Mouse (Mus musculus) embryonic fibroblast, embryonic 13.5 days (primary cell): ENCODE results near the gene Tceal3. TPM values are rescaled to one million over a fixed set of nuclear protein-coding genes. Genes with fewer than 3 reads are reported as not detected.
"Not testable (repeated sequence)": the region's sequence is repeated elsewhere in the genome, so short reads cannot be mapped to it uniquely, and the experiment has no call there.

Experiments used
- H3K27ac ChIP-seq: 2 replicates; pipeline ENCODE4 v1.5.1; 2012; ENCODE audit warnings: low read length, control low read depth, inconsistent platforms; ENCODE audit not compliant: insufficient read depth
- H3K4me1 ChIP-seq: 2 replicates; pipeline ENCODE4 v1.6.1; 2011; ENCODE audit warnings: low read length; ENCODE audit not compliant: control insufficient read depth, insufficient read depth
- H3K4me3 ChIP-seq: 2 replicates; pipeline ENCODE4 v1.5.1; 2011; ENCODE audit warnings: mild to moderate bottlenecking, control low read depth, low read length; ENCODE audit not compliant: insufficient read depth
- CTCF ChIP-seq: IDR thresholded peaks from 2 replicates; pipeline ENCODE4 v1.5.1; 2011; ENCODE audit warnings: mild to moderate bottlenecking, control low read depth, low read length, moderate library complexity, borderline replicate concordance; ENCODE audit not compliant: insufficient read depth
- POLR2A ChIP-seq: IDR thresholded peaks from 2 replicates; pipeline ENCODE4 v1.6.1; 2011; ENCODE audit warnings: low read depth, mild to moderate bottlenecking, control low read depth, low read length, moderate library complexity
- polyA plus RNA-seq: library from polyadenylated mRNA; stranded (reverse); fragments of >200 nt; gene quantifications from 2 replicates; pipeline ENCODE4 v1.2.4, GENCODE M21; 2011; ENCODE audit warnings: low read depth; ENCODE audit not compliant: missing spikeins, insufficient read length

Tceal3 gene
- 7.1 and 11.6 TPM in 2 replicates for polyA plus RNA-seq

DNA sequence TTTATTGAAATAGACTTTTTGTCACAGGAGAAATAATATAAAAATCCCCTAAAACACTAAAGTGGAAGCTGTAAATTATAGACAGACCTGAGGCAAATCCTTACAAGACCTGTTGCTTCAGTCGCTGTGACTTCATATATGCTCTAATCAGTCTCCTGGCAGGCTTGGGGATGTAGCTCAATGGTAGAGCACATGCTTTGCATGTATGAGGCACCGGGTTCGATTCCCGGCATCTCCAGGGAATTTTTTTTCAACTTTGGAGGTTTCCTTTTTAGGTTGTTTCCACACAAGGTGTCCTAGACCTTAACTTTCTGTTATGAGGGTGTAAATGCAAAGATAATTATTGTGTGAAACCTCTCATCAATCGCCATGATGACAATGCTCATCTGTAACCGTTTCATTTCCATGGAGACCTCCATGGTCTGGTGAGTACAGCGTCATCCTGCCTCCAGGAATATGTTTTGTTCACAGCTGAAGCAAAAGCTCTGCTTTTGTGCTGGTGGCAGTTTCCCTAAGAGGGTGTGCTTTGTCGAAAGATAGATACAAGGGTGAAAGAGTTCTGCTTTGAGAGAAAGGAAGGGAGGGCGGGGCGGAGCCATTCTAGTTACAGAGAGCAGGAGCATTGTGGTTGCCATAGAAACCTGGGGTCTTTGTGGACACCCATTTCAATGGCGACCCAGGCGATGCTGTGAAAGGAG lies at the start of gene Tceal3:
TSS of gene Tceal3 (plus strand) at position 644 of the 698 bp plus-strand sequence.
- H3K4me3 ChIP-seq = no peak within 1 kb of the TSS
- no peaks in the 10 kb centered on the region for H3K4me1 ChIP-seq
- TF ChIP-seq CTCF = no peak
- H3K27ac ChIP-seq = no peak within 1 kb of the TSS

DNA sequence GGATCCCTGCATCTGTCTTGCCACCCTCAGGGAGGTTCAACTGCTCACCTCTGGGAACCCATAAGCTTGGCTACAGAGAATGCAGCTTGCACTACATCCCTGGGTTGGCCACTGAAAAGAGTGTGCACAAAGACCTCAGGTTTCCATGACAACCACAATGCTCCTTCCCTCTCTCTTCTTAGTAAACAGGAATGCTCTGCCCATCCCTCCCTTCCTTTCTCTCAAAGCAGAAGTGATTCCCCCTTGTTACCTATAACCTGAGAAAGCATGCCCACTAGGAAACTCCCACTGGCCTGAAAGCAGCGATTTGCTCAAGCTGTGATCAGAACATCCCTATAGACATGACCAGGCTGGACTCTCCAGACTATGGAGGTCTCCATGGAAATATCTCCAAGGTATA lies 46.7 kb upstream of the Tceal3 start, which contains the start of gene Kir3dl2:
TSS of gene Kir3dl2 (minus strand) at position 101 of the 400 bp plus-strand sequence.
- not testable (repeated sequence) for H3K27ac ChIP-seq, H3K4me3 ChIP-seq

DNA sequence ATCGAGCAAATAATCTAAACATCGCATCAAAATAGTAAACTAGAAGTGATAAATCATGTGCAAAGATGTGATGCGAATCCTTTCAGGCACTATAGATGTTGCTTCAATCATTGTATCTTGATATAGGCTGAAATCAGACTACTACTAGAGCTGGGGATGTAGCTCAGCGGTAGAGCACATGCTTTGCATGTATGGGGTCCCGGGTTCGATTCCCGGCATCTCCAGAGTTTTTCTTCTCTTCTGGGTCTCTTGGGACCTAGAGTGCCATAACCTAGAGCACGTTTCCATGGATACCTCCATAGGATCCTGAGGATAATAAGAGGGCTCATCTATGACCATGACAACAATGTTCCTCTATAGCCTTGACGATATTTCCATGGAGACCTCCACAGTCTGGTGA lies 21.5 kb upstream of the Tceal3 start:
- H3K4me1 ChIP-seq, H3K27ac ChIP-seq, H3K4me3 ChIP-seq: not testable (repeated sequence)

More for the DNA sequence above, 46.7 kb upstream of the Tceal3 start, which contains the start of gene Kir3dl2:
- H3K4me1 ChIP-seq = not testable (repeated sequence)

DNA sequence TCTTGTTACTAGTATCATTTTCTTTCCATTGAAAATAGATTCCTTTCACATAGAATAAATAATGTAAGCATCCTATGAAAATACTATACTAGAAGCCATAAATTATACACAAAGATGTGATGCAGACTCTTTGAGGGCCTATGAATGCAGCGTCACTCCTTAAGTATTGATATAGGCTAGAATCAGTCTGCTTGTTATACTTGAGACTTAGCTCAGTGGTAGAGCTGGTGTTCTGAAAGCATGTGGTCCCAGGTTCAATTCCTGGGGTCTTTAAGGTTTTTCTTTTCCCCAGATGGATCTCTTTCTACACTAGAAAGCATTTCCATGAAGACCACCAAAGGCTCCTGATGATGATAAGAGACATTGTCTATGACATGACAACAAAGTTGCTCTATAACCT lies 6.0 kb upstream of the Tceal3 start:
- Histone ChIP-seq H3K4me1 (no peaks in the 10 kb centered on the region), H3K4me3 (no peak overlapping the region), H3K27ac (no peak overlapping the region)
- TF ChIP-seq CTCF = no peak
- TF ChIP-seq POLR2A = no peak

DNA sequence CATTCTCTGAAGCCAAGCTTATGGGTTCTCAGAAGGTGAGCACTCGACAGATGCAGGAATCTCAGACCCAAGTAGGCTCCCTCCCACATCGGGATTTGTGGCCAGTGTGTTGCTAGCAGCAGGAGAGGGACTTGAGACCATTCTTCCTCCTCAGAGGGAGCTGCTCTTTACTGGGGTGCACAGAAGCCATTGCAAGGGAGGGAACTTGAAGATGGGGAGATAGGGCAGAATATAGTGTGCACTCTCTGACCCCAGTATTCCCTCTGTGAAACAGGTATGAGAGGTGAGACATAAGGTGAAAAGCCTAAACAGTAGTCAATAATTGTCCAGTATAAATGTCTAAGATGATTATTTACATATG lies 235 bp downstream of the Tceal3 start:
- H3K4me3 ChIP-seq = no peak overlapping the region
- H3K27ac ChIP-seq = no peak overlapping the region
- no peak for TF ChIP-seq POLR2A
- no peak for TF ChIP-seq CTCF
- no peaks in the 10 kb centered on the region for H3K4me1 ChIP-seq

DNA sequence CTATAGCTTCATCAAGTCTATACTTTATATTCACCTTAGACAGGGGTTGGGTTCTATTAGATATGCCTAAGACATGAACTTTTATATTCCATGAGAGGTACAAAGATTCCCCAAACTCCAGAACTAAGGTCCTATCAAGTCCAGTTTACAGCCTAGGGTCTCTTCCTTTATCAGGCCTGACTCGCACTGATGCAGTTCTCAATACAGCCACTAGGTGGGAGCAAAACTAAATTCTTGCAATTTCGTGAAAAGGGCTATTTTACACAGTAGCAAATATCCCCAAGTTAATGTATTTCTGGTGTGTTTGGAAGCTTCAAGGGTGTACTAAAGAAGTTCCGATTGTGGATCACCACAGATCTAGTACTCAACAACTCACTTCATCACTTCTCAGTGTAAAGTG lies 8.8 kb downstream of the Tceal3 start:
- H3K4me3 ChIP-seq = no peak overlapping the region
- H3K27ac ChIP-seq = no peak overlapping the region
- no peaks in the 10 kb centered on the region for H3K4me1 ChIP-seq
- TF ChIP-seq CTCF = no peak
- no peak for TF ChIP-seq POLR2A

DNA sequence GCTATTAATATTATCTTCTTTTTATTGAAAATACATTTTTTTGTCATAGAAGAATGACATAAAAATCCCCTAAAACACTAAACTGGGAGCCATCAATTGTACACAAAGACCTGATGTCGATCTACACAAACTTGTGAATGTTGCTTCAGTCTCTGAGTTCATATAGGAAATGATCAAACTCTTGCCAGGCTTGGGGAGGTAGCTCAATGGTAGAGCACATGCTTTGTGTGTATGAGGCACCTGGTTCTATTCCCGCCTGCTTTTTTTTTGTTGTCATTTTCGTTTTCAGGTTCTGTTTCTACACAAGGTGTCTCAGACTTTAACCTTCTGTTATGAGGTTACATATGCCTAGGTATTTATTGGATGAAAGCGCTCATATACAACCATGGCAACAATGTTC lies 16.3 kb downstream of the Tceal3 start:
- TF ChIP-seq CTCF = no peak
- no peak for TF ChIP-seq POLR2A
- H3K4me1 ChIP-seq = no peaks in the 10 kb centered on the region
- H3K27ac ChIP-seq = no peak overlapping the region
- no peak overlapping the region for H3K4me3 ChIP-seq

DNA sequence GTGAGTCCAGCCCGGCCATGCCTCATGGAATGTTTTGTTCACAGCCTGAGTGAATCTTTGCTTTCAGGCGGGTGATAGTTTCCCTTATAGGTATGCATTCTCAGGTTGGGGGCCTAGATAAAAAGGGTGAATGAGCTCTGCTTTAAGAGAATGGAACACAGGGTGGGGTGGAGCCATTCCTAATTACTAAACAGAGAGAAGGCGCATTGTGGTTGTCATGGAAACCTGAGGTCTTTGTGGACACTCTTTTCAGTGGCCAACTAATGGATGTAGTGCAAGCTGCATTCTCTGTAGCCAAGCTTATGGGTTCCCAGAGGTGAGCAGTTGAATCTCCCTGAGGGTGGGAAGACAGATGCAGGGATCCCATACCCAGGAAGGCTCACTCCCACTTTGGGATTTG lies 16.8 kb downstream of the Tceal3 start:
- Histone ChIP-seq H3K27ac (no peak overlapping the region), H3K4me1 (no peaks in the 10 kb centered on the region), H3K4me3 (no peak overlapping the region)
- TF ChIP-seq POLR2A (no peak), CTCF (no peak)

DNA sequence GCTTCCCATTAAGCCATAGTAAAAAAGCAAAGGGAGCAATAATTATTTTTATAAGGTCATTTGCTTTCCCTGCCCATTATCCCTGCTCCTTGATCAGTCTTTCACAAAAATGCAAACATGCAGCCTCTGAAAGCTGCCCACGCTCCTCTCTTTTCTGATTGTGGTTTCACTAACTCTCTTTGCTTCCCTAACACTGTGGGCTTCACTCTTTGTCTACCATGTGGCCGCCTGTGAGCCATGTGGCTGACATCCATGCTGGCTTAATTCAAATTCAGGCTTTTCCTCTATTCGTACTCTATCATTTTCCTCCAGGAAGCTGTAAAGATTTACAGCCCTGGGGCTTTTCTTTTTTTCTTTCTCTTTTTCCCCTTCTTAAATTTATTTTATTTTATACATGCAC lies 20.7 kb downstream of the Tceal3 start:
- TF ChIP-seq POLR2A (no peak), CTCF (no peak)
- Histone ChIP-seq H3K4me3 (no peak overlapping the region), H3K4me1 (no peaks in the 10 kb centered on the region), H3K27ac (no peak overlapping the region)

DNA sequence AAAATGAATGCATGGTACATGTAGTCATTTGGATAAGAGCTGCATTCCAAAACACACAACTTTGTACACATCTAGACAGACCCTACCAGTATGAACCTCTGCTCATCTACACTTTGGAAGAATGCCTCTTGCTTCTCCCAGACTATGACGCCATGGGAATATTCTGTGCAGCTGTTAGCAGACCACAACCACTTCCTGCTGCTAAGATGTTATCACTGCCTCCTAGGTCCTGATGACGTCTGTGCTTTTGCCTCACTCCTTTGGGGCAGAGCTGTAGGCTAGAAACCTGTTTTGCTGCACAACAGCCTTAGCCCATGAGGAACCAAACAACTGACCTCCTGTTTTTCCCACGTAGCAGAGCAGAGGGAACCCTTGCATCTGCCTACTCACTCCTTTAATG lies 25.2 kb downstream of the Tceal3 start:
- not testable (repeated sequence) for H3K4me3 ChIP-seq, H3K27ac ChIP-seq, H3K4me1 ChIP-seq

DNA sequence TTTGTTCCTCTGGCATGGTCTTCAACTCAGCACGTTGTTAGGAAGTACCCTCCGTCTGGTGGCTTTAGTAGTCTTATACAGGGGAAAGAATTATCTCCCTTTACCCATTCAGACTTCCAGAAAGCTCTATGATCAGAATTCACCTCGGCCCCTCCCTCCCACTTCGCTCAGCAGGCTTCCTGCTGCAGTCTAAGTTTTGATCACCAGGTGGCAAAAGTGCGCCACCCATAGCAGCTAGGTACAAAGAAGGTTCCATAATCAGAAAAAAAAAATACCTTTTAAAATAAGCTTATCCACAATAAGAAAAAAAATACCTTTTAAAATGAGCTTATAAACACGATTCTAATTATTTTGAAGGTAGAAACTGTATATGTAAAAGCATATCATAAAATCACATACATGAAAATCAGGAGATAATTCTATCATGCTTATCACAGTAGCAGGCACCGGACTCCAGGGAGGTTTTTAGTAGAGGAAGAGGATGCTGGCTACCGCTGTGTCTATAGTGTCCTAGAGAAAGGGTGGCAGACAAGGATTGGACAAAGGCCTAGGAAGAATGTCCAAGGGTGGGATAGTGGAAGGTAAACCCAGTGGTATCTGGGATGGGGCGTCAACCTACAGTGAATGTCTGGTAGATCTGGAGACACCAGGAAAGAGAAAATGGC lies 34.4 kb downstream of the Tceal3 start:
- H3K4me3 ChIP-seq = no peak overlapping the region
- no peaks in the 10 kb centered on the region for H3K4me1 ChIP-seq
- TF ChIP-seq CTCF (peak; percentile 31; the same call in 1 of the 2 replicates), POLR2A (no peak)
- no peak overlapping the region for H3K27ac ChIP-seq
